Mouse (Mus musculus): ENCODE data around the gene Mbd6. TPM values are rescaled to one million over a fixed set of nuclear protein-coding genes. Genes with fewer than 3 reads are reported as not detected.
"Not testable (repeated sequence)": the region's sequence is repeated elsewhere in the genome, so short reads cannot be mapped to it uniquely, and the experiment has no call there.

Mbd6 gene
- polyA plus RNA-seq, 1 experiment from 2014 or later = 16.1 TPM

DNA sequence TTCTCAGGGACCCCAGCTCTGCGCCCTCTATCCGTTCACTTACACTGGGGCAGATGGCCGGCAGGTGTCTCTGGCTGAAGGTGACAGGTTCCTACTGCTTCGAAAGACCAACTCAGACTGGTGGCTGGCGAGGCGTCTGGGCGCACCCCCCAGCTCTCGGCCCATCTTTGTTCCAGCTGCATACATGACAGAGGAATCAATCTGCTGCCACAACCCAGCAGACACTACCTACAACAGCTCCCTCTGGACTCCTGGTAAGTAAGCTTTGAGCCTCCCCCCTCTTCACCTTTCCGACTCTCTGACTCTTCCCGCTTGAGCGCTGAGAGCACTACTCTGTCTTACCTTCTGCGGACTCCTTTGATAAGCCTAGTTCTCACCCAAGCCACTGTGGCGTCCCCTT, 33.4 kb upstream of the Mbd6 start:
- no peak for ATAC-seq (ENCODE audit: insufficient number of reproducible peaks, insufficient read depth, low FRiP score, low read depth)
- no peak overlapping the region for H3K9ac ChIP-seq (ENCODE audit: low read length)
- H3K4me2 ChIP-seq (ENCODE audit: low read length) = no peak overlapping the region
- WGBS = 48% methylated on average over 13 of the region's 13 CpGs
- H3K36me3 ChIP-seq (ENCODE audit: control insufficient read depth, insufficient read depth, low read length) = no peaks in the 10 kb centered on the region
- H3K4me3 ChIP-seq (ENCODE audit: control insufficient read depth in 1 of 2, insufficient read depth in 1 of 2, low read depth in 1 of 2, low read length in 2 of 2) = no peak overlapping the region
- H3K9me3 ChIP-seq (ENCODE audit: control insufficient read depth, low read length) = no peaks in the 10 kb centered on the region
- H3K4me1 ChIP-seq (ENCODE audit: control insufficient read depth in 2 of 2, insufficient read depth in 2 of 2, low read length in 2 of 2) = peaks cover 9 to 15% of the 10 kb centered on the region in 2 experiments
- no peak overlapping the region for H3K27ac ChIP-seq (replicated peaks in 1 of 2; ENCODE audit: control insufficient read depth in 1 of 2, insufficient read depth in 1 of 2, low read depth in 2 of 2, low read length in 2 of 2)
- peaks cover 37% of the 10 kb centered on the region for H3K27me3 ChIP-seq (ENCODE audit: control insufficient read depth, insufficient read depth, low read length)

DNA sequence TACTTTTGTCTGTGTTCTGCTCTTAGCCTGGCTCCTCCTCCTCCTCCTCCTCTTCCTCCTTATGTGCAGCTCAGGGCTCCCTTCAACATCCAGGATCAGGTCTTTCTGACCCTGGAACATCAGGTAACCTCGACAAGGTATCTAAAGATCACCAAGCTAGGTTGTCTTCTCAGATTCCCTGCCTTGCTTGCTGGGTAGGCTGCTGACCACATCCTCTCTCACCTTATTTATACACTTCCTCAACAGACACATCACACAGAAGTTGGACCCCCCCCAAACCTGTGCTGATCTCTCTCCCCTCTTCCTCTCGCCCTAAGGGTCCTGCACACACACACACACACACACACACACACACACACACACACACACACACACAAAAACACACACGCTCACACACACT, 32.8 kb upstream of the Mbd6 start, which contains the start of gene Arhgap9:
Arhgap9 (plus strand) TSS at position 344 of the 400 bp plus-strand sequence.
- WGBS = 60% methylated on average over 3 of the region's 3 CpGs
- no peak within 1 kb of the TSS for H3K27ac ChIP-seq (replicated peaks in 1 of 2; ENCODE audit: control insufficient read depth in 1 of 2, insufficient read depth in 1 of 2, low read depth in 2 of 2, low read length in 2 of 2)
- no peak within 1 kb of the TSS for H3K4me2 ChIP-seq (ENCODE audit: low read length)
- no peak within 1 kb of the TSS for H3K9ac ChIP-seq (ENCODE audit: low read length)
- H3K9me3 ChIP-seq (ENCODE audit: control insufficient read depth, low read length) = no peaks in the 10 kb centered on the region
- peaks cover 9 to 11% of the 10 kb centered on the region in 2 experiments for H3K4me1 ChIP-seq (ENCODE audit: control insufficient read depth in 2 of 2, insufficient read depth in 2 of 2, low read length in 2 of 2)
- H3K36me3 ChIP-seq (ENCODE audit: control insufficient read depth, insufficient read depth, low read length) = no peaks in the 10 kb centered on the region
- ATAC-seq (ENCODE audit: insufficient number of reproducible peaks, insufficient read depth, low FRiP score, low read depth) = no peak
- peaks cover 32% of the 10 kb centered on the region for H3K27me3 ChIP-seq (ENCODE audit: control insufficient read depth, insufficient read depth, low read length)
- no peak within 1 kb of the TSS for H3K4me3 ChIP-seq (ENCODE audit: control insufficient read depth in 1 of 2, insufficient read depth in 1 of 2, low read depth in 1 of 2, low read length in 2 of 2)

DNA sequence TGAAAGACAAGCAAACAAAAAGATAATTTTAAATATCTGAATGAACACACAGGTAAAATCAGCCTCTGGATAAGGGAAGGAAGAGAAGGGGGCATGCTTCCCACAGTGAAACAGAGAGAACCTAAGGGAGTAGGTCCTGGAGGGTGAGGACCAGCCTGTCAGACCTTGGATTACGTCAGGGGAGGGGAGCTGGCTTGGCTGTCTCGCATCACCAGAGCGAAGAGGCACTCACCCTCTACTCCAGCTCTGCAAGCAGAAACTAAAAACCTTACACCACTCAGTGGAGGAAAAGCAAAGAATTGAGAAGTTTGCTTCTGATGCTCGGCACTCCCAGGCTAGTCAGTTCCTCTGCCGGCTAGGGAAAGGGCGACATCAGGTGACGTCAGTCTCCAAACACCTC, 31.2 kb upstream of the Mbd6 start:
- Histone ChIP-seq H3K4me2 (ENCODE audit: low read length) (no peak overlapping the region), H3K36me3 (ENCODE audit: control insufficient read depth, insufficient read depth, low read length) (no peaks in the 10 kb centered on the region), H3K4me3 (ENCODE audit: control insufficient read depth in 1 of 2, insufficient read depth in 1 of 2, low read depth in 1 of 2, low read length in 2 of 2) (no peak overlapping the region), H3K9ac (ENCODE audit: low read length) (no peak overlapping the region), H3K4me1 (ENCODE audit: control insufficient read depth in 2 of 2, insufficient read depth in 2 of 2, low read length in 2 of 2) (no peaks in the 10 kb centered on the region), H3K27me3 (ENCODE audit: control insufficient read depth, insufficient read depth, low read length) (peaks cover 15% of the 10 kb centered on the region), H3K9me3 (ENCODE audit: control insufficient read depth, low read length) (no peaks in the 10 kb centered on the region), H3K27ac (replicated peaks in 1 of 2; ENCODE audit: control insufficient read depth in 1 of 2, insufficient read depth in 1 of 2, low read depth in 2 of 2, low read length in 2 of 2) (no peak overlapping the region)
- ATAC-seq (ENCODE audit: insufficient number of reproducible peaks, insufficient read depth, low FRiP score, low read depth) = no peak; the same call in 1 of the 2 replicates
- WGBS = 78% methylated on average over 7 of the region's 7 CpGs

DNA sequence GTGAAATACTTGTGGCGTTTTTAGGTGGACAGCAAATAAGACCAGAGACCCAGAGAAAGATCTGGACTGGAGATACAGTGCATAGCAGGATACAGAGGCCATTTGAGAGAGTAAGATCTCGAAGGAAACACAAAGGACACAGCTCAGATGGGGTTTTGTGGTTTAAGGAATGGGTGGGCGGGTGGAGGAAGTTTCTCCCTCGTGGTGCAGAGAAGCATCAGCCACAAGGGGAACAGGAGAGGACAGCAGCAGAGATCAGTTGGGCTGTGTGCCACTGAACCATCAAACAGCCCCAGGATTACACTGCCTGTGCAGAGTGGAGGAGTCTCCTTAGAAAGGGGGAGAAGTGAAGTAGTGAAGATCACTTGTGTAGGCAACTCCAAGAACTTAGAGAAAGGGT, 29.2 kb upstream of the Mbd6 start:
- Histone ChIP-seq H3K4me1 (ENCODE audit: control insufficient read depth in 2 of 2, insufficient read depth in 2 of 2, low read length in 2 of 2) (no peaks in the 10 kb centered on the region), H3K36me3 (ENCODE audit: control insufficient read depth, insufficient read depth, low read length) (no peaks in the 10 kb centered on the region), H3K27me3 (ENCODE audit: control insufficient read depth, insufficient read depth, low read length) (no peaks in the 10 kb centered on the region; the same call in 1 of the 2 replicates), H3K4me2 (ENCODE audit: low read length) (no peak overlapping the region), H3K9ac (ENCODE audit: low read length) (no peak overlapping the region), H3K27ac (replicated peaks in 1 of 2; ENCODE audit: control insufficient read depth in 1 of 2, insufficient read depth in 1 of 2, low read depth in 2 of 2, low read length in 2 of 2) (no peak overlapping the region), H3K9me3 (ENCODE audit: control insufficient read depth, low read length) (no peaks in the 10 kb centered on the region), H3K4me3 (ENCODE audit: control insufficient read depth in 1 of 2, insufficient read depth in 1 of 2, low read depth in 1 of 2, low read length in 2 of 2) (no peak overlapping the region)
- WGBS = 38% methylated on average over 4 of the region's 4 CpGs
- no peak for ATAC-seq (ENCODE audit: insufficient number of reproducible peaks, insufficient read depth, low FRiP score, low read depth)

DNA sequence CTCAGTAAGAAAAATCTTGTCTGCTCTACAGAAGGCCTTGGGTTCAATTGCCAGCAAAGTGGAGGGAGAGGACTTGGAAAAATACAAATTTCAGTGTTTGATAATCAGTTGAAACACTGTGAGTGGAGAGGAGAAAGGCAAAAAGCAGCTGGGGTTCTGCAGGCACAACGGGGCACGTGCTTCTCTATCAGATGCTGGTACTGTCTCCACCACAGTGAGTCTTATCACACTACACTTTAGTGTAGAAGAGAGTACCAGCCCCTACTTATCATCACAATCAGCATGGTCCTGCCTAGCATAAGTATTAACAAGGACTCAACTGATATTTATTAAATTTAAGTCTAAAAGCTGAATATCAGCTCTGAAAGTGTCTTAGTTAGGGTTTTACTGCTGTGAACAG, 28.5 kb upstream of the Mbd6 start:
- no peak overlapping the region for H3K9ac ChIP-seq (ENCODE audit: low read length)
- no peaks in the 10 kb centered on the region for H3K4me1 ChIP-seq (ENCODE audit: control insufficient read depth in 2 of 2, insufficient read depth in 2 of 2, low read length in 2 of 2)
- WGBS = 69% methylated on average over 2 of the region's 2 CpGs
- ATAC-seq (ENCODE audit: insufficient number of reproducible peaks, insufficient read depth, low FRiP score, low read depth) = no peak
- no peak overlapping the region for H3K27ac ChIP-seq (replicated peaks in 1 of 2; ENCODE audit: control insufficient read depth in 1 of 2, insufficient read depth in 1 of 2, low read depth in 2 of 2, low read length in 2 of 2)
- H3K36me3 ChIP-seq (ENCODE audit: control insufficient read depth, insufficient read depth, low read length) = no peaks in the 10 kb centered on the region
- H3K9me3 ChIP-seq (ENCODE audit: control insufficient read depth, low read length) = no peaks in the 10 kb centered on the region
- H3K4me2 ChIP-seq (ENCODE audit: low read length) = no peak overlapping the region
- H3K27me3 ChIP-seq (ENCODE audit: control insufficient read depth, insufficient read depth, low read length) = no peaks in the 10 kb centered on the region; the same call in 1 of the 2 replicates
- no peak overlapping the region for H3K4me3 ChIP-seq (ENCODE audit: control insufficient read depth in 1 of 2, insufficient read depth in 1 of 2, low read depth in 1 of 2, low read length in 2 of 2)

DNA sequence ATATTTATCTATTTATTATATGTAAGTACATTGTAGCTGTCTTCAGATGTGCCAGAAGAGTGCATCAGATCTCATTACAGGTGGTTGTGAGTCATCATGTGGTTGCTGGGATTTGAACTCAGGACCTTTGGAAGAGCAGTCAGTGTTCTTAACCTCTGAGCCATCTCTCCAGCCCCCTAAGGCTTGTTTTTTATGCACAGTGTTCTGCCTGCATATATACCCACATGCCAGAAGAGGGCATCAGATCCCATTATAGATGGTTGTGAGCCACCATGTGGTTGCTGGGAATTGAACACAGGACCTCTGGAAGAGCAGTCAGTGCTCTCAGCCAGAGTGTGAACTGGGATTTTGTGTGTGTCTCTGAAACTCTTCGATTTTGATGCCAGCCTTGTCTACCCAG, 26.1 kb upstream of the Mbd6 start:
- ATAC-seq (ENCODE audit: insufficient number of reproducible peaks, insufficient read depth, low FRiP score, low read depth); H3K36me3 ChIP-seq (ENCODE audit: control insufficient read depth, insufficient read depth, low read length); H3K9ac ChIP-seq (ENCODE audit: low read length); H3K27me3 ChIP-seq (ENCODE audit: control insufficient read depth, insufficient read depth, low read length); H3K4me2 ChIP-seq (ENCODE audit: low read length); H3K9me3 ChIP-seq (ENCODE audit: control insufficient read depth, low read length); H3K4me1 ChIP-seq (ENCODE audit: control insufficient read depth in 2 of 2, insufficient read depth in 2 of 2, low read length in 2 of 2); H3K27ac ChIP-seq (replicated peaks in 1 of 2; ENCODE audit: control insufficient read depth in 1 of 2, insufficient read depth in 1 of 2, low read depth in 2 of 2, low read length in 2 of 2); H3K4me3 ChIP-seq (ENCODE audit: control insufficient read depth in 1 of 2, insufficient read depth in 1 of 2, low read depth in 1 of 2, low read length in 2 of 2): not testable (repeated sequence)
- 66% methylated on average over 1 of the region's 1 CpGs for WGBS

DNA sequence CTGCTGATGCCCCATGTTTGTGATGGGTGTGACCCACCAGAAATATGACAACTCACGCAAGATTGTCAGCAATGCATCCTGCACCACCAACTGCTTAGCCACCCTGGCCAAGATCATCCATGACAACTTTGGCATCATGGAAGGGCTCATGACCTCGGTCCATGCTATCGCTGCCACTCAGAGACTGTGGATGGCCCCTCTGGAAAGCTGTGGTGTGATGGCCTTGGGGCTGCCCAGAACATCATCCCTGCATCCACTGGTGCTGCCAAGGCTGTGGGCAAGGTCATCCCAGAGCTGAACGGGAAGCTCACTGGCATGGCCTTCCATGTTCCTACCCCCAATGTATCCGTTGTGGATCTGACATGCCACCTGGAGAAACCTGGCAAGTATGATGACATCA, 24.7 kb upstream of the Mbd6 start:
- not testable (repeated sequence) for ATAC-seq (ENCODE audit: insufficient number of reproducible peaks, insufficient read depth, low FRiP score, low read depth); H3K4me3 ChIP-seq (ENCODE audit: control insufficient read depth in 1 of 2, insufficient read depth in 1 of 2, low read depth in 1 of 2, low read length in 2 of 2); H3K27ac ChIP-seq (replicated peaks in 1 of 2; ENCODE audit: control insufficient read depth in 1 of 2, insufficient read depth in 1 of 2, low read depth in 2 of 2, low read length in 2 of 2); H3K9ac ChIP-seq (ENCODE audit: low read length); H3K36me3 ChIP-seq (ENCODE audit: control insufficient read depth, insufficient read depth, low read length); H3K4me1 ChIP-seq (ENCODE audit: control insufficient read depth in 2 of 2, insufficient read depth in 2 of 2, low read length in 2 of 2); H3K4me2 ChIP-seq (ENCODE audit: low read length); H3K9me3 ChIP-seq (ENCODE audit: control insufficient read depth, low read length); H3K27me3 ChIP-seq (ENCODE audit: control insufficient read depth, insufficient read depth, low read length)
- 87% methylated on average over 5 of the region's 5 CpGs for WGBS

DNA sequence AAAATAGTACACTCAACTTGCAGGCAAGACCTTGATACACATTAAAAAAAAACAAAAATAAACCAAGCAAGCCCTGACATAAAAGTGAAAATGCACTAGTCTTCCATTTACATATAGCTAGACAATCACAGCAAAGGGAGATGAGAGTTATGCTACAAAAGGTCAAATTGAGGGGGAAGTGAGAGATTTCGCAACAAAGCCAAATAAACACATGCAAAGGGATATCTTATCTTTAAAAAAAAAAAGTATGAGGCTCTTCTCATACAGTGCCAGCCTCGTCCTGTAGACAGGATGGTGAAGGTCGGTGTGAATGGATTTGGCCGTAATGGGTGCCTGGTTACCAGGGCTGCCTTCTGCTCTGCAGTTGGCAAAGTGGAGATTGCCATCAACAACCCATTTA, 24.0 kb upstream of the Mbd6 start:
- Histone ChIP-seq H3K9ac (ENCODE audit: low read length) (no peak overlapping the region), H3K27me3 (ENCODE audit: control insufficient read depth, insufficient read depth, low read length) (no peaks in the 10 kb centered on the region), H3K4me2 (ENCODE audit: low read length) (no peak overlapping the region), H3K4me3 (ENCODE audit: control insufficient read depth in 1 of 2, insufficient read depth in 1 of 2, low read depth in 1 of 2, low read length in 2 of 2) (no peak overlapping the region), H3K36me3 (ENCODE audit: control insufficient read depth, insufficient read depth, low read length) (peaks cover 13% of the 10 kb centered on the region), H3K9me3 (ENCODE audit: control insufficient read depth, low read length) (no peaks in the 10 kb centered on the region), H3K4me1 (ENCODE audit: control insufficient read depth in 2 of 2, insufficient read depth in 2 of 2, low read length in 2 of 2) (peaks cover 2 to 7% of the 10 kb centered on the region in 2 experiments; a peak in 3 of 4 replicates), H3K27ac (replicated peaks in 1 of 2; ENCODE audit: control insufficient read depth in 1 of 2, insufficient read depth in 1 of 2, low read depth in 2 of 2, low read length in 2 of 2) (no peak overlapping the region)
- 58% methylated on average over 4 of the region's 4 CpGs for WGBS
- ATAC-seq (ENCODE audit: insufficient number of reproducible peaks, insufficient read depth, low FRiP score, low read depth) = no peak
